In genomic region chr4:72230832-72231231, GRCm38 (mm10) we compare ENCODE assay signal across 13 mouse cellular contexts.
"Had no signal": no experiment of that assay in that cellular context is flagged by ENCODE, and none has a peak within 500 bp of the region (broad histone marks: within the 10 kb centered on the region; RNA-seq: fewer than 3 reads in every experiment).

No protein-coding gene starts in this region.

- H3K36me3 ChIP-seq: midbrain, embryonic 10.5 days; midbrain, embryonic 12.5 days; midbrain, embryonic 15.5 days; neural tube, embryonic 12.5 days; stomach, embryonic 15.5 days had no signal

- H3K9ac ChIP-seq: lung, embryonic 14.5 days; midbrain, embryonic 12.5 days; midbrain, embryonic 15.5 days; neural tube, embryonic 12.5 days; stomach, embryonic 15.5 days had no signal

- DNase-seq: lung, adult 18-20 months; lung, embryonic 14.5 days; lung, postnatal 10 days; lung, postnatal 4 days; right cerebral cortex, postnatal 14 days; thymus, adult 2 months; thymus, postnatal 36 days had no signal

- H3K4me1 ChIP-seq: midbrain, embryonic 15.5 days; neural tube, embryonic 12.5 days; stomach, embryonic 15.5 days had no signal

- H3K27ac ChIP-seq: midbrain, embryonic 10.5 days; midbrain, embryonic 12.5 days; midbrain, embryonic 15.5 days; neural tube, embryonic 12.5 days; stomach, embryonic 15.5 days; stomach, postnatal 0 days had no signal

- H3K4me2 ChIP-seq: lung, embryonic 14.5 days; midbrain, embryonic 12.5 days; midbrain, embryonic 15.5 days; neural tube, embryonic 12.5 days; stomach, embryonic 15.5 days had no signal

- ATAC-seq: midbrain, embryonic 15.5 days had no signal

- H3K27me3 ChIP-seq: midbrain, embryonic 15.5 days; neural tube, embryonic 12.5 days; stomach, embryonic 15.5 days had no signal

- H3K4me3 ChIP-seq: midbrain, embryonic 10.5 days; midbrain, embryonic 12.5 days; midbrain, embryonic 15.5 days; neural tube, embryonic 12.5 days; stomach, embryonic 15.5 days had no signal

- H3K9me3 ChIP-seq: midbrain, embryonic 10.5 days; midbrain, embryonic 12.5 days; midbrain, embryonic 15.5 days; neural tube, embryonic 12.5 days; stomach, embryonic 15.5 days had no signal
